Mouse (Mus musculus) liver, postnatal 0 days (tissue): ENCODE measurements around the gene Dnah2.

Experiments
- CTCF ChIP-seq: sonication (generic); IDR thresholded peaks from 2 replicates; pipeline ENCODE4 v1.5.1; 2016; ENCODE audit warnings: antibody characterized with exemption, low read depth
- EP300 ChIP-seq: IDR thresholded peaks from 2 replicates; pipeline ENCODE4 v1.6.1; 2016; ENCODE audit warnings: antibody characterized with exemption, low read depth, mild to moderate bottlenecking

DNA sequence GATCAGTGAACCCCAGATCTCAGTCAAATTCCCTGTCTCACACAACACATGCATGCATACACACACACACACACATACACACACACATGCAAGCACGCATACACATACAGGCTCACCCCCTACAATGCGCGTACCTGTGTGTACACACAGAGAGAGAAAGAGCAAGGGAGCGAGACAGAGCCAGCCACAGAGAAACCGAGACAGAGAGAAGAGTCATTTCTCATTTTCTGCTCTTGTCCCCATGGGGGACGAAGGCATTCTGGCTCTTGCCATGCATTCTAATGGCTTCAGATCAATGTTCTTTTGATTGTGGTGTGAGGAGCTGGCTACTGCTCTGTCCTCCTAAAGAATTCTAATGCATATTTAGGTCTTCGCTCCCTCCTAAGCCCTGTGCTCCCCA lies 101.6 kb downstream of the Dnah2 start:
- no peak for TF ChIP-seq CTCF
- TF ChIP-seq EP300, result no peak
